17 mouse cellular contexts compared by ENCODE assay signal in the genomic region with DNA sequence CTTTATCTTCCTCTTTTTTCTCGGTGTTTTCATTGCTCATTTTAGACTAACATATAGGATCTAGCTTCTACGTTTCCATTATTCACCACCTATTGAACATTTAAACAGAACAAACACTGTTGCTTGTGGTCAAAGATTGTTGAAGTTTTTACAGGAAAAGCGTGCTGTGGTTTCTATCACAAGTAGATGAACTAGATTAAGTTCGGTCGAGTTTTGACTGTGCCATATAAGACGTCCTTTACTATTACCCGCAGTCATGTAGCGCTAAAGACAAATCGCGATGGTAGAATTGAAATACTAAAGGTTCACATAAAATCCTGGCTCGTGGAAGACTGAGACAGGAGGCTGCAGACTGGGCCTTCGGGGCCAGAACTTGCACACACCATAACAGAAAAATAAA. TPM values are rescaled to one million over a fixed set of nuclear protein-coding genes. Genes with fewer than 3 reads are reported as not detected.
"Had no signal": no experiment of that assay in that cellular context is flagged by ENCODE, and none has a peak within 500 bp of the region (broad histone marks: within the 10 kb centered on the region; RNA-seq: fewer than 3 reads in every experiment).

No protein-coding gene starts in this region.

- DNase-seq: kidney, adult 11 months; kidney, adult 9 months; kidney, postnatal 36 days; layer of hippocampus, adult 9-11 months; layer of hippocampus, postnatal 36 days; lung, postnatal 14 days; right cerebral cortex, postnatal 14 days; thymus, adult 2 months; thymus, postnatal 25 days had no signal

- H3K9me3 ChIP-seq: limb, embryonic 12.5 days; lung, embryonic 15.5 days; megakaryocyte, embryonic 14.5 days; neural tube, embryonic 12.5 days; stomach, embryonic 15.5 days had no signal

- H3K27ac ChIP-seq: limb, embryonic 12.5 days; neural tube, embryonic 12.5 days had no signal

- H3K9ac ChIP-seq: limb, embryonic 12.5 days; neural tube, embryonic 12.5 days; stomach, embryonic 15.5 days had no signal

- H3K27me3 ChIP-seq: neural tube, embryonic 12.5 days; stomach, embryonic 15.5 days had no signal

RNA-seq across cellular contexts. Expression of a gene that starts 2.2 kb away (rescaled TPM):
- polyA plus RNA-seq: limb, embryonic 12.5 days; liver, adult 2 months; macrophage; spleen, adult 2 months; thymus, adult 2 months had no signal
